Comparison of ENCODE assay signal across 27 mouse cellular contexts in genomic region chr5:111033489-111033888, GRCm38 (mm10).
DNase-seq lines count a peak whose midpoint lies in the region; ATAC-seq and TF ChIP-seq lines count a peak whose summit lies in the region.
"Had no signal": no experiment of that assay in that cellular context is flagged by ENCODE, and none has a peak within 500 bp of the region (broad histone marks: within the 10 kb centered on the region; RNA-seq: fewer than 3 reads in every experiment).

No protein-coding gene starts in this region.

- H3K4me3 ChIP-seq in lung, embryonic 16.5 days (ENCODE audit: low read length), result no peak overlapping the region
- no peak overlapping the region for H3K4me3 ChIP-seq in embryonic fibroblast, embryonic 13.5 days (ENCODE audit: insufficient read depth, low read length)
- H3K4me3 ChIP-seq in stomach, embryonic 14.5 days (ENCODE audit: low read depth, low read length), result no peak overlapping the region
- H3K4me3 ChIP-seq: embryonic facial prominence, embryonic 10.5 days; embryonic facial prominence, embryonic 13.5 days; forebrain, embryonic 10.5 days; forebrain, embryonic 13.5 days; heart, embryonic 12.5 days; heart, embryonic 15.5 days; hindbrain, embryonic 10.5 days; hindbrain, embryonic 13.5 days had no signal

- H3K9me3 ChIP-seq in lung, embryonic 16.5 days (ENCODE audit: control insufficient read depth, low read length), result no peaks in the 10 kb centered on the region
- no peaks in the 10 kb centered on the region for H3K9me3 ChIP-seq in stomach, embryonic 14.5 days (ENCODE audit: control insufficient read depth, low read depth, low read length)
- H3K9me3 ChIP-seq: embryonic facial prominence, embryonic 10.5 days; embryonic facial prominence, embryonic 13.5 days; forebrain, embryonic 10.5 days; forebrain, embryonic 13.5 days; heart, embryonic 12.5 days; heart, embryonic 15.5 days; hindbrain, embryonic 10.5 days; hindbrain, embryonic 13.5 days had no signal

- TF ChIP-seq POLR2A in embryonic fibroblast, embryonic 13.5 days (IDR thresholded peaks at IDR 0.05; ENCODE audit: low read depth, low read length), result no peak

- no peaks in the 10 kb centered on the region for H3K27me3 ChIP-seq in lung, embryonic 16.5 days (ENCODE audit: control insufficient read depth, insufficient read depth, low read depth, low read length)
- H3K27me3 ChIP-seq in stomach, embryonic 14.5 days (ENCODE audit: control insufficient read depth, insufficient read depth, low read length), result no peaks in the 10 kb centered on the region
- H3K27me3 ChIP-seq: embryonic facial prominence, embryonic 13.5 days; forebrain, embryonic 13.5 days; heart, embryonic 15.5 days; hindbrain, embryonic 13.5 days had no signal

- WGBS in lung, embryonic 16.5 days, result 61% methylated on average over 4 of the region's 4 CpGs
- 85% methylated on average over 4 of the region's 4 CpGs for WGBS in stomach, embryonic 14.5 days

- peaks cover 14% of the 10 kb centered on the region for H3K4me1 ChIP-seq in lung, embryonic 16.5 days (replicated peaks; ENCODE audit: control insufficient read depth, insufficient read depth, low read length)
- H3K4me1 ChIP-seq in embryonic fibroblast, embryonic 13.5 days (ENCODE audit: control insufficient read depth, insufficient read depth, low read length), result peaks cover 8% of the 10 kb centered on the region
- H3K4me1 ChIP-seq in stomach, embryonic 14.5 days (ENCODE audit: control insufficient read depth, insufficient read depth, low read length), result peaks cover 19% of the 10 kb centered on the region; the same call in 1 of the 2 replicates

- no peak for DNase-seq in lung, postnatal 14 days
- no peak for DNase-seq in layer of hippocampus, postnatal 10 days (ENCODE audit: low spot score in 2 of 2)
- DNase-seq in adipocyte (ENCODE audit: low spot score), result no peak
- DNase-seq: adrenal gland, adult 8-10 months; adrenal gland, postnatal 25 days; cerebellum, adult 11-12 months; cerebellum, adult 8-10 months; cerebellum, postnatal 10 days; cerebellum, postnatal 36 days; embryo, embryonic 11 days; gastrocnemius, postnatal 10 days; heart, adult 11 months; heart, postnatal 10 days; heart, postnatal 36 days had no signal

- no peak overlapping the region for H3K9ac ChIP-seq in lung, embryonic 16.5 days (ENCODE audit: low read length)
- no peak overlapping the region for H3K9ac ChIP-seq in stomach, embryonic 14.5 days (replicated peaks; ENCODE audit: low read depth, low read length)
- H3K9ac ChIP-seq: embryonic facial prominence, embryonic 13.5 days; forebrain, embryonic 13.5 days; heart, embryonic 12.5 days; heart, embryonic 15.5 days; hindbrain, embryonic 13.5 days had no signal

- H3K4me2 ChIP-seq in lung, embryonic 16.5 days (ENCODE audit: low read depth, low read length), result no peak overlapping the region
- no peak overlapping the region for H3K4me2 ChIP-seq in stomach, embryonic 14.5 days (replicated peaks; ENCODE audit: low read depth, low read length)
- H3K4me2 ChIP-seq: embryonic facial prominence, embryonic 13.5 days; forebrain, embryonic 13.5 days; heart, embryonic 12.5 days; heart, embryonic 15.5 days; hindbrain, embryonic 13.5 days had no signal

- no peaks in the 10 kb centered on the region for H3K36me3 ChIP-seq in lung, embryonic 16.5 days (ENCODE audit: control insufficient read depth, insufficient read depth, low read length)
- no peaks in the 10 kb centered on the region for H3K36me3 ChIP-seq in stomach, embryonic 14.5 days (ENCODE audit: control insufficient read depth, insufficient read depth, low read length)
- H3K36me3 ChIP-seq: embryonic facial prominence, embryonic 13.5 days; heart, embryonic 12.5 days; heart, embryonic 15.5 days; hindbrain, embryonic 13.5 days had no signal

- H3K27ac ChIP-seq in lung, embryonic 16.5 days (ENCODE audit: low read length), result no peak overlapping the region
- H3K27ac ChIP-seq in embryonic fibroblast, embryonic 13.5 days (ENCODE audit: insufficient read depth, low read length), result peak overlapping the region; percentile 76
- H3K27ac ChIP-seq in stomach, embryonic 14.5 days (ENCODE audit: low read length), result no peak overlapping the region
- H3K27ac ChIP-seq: embryonic facial prominence, embryonic 10.5 days; embryonic facial prominence, embryonic 13.5 days; forebrain, embryonic 10.5 days; forebrain, embryonic 13.5 days; heart, embryonic 15.5 days; hindbrain, embryonic 10.5 days had no signal

- ATAC-seq in lung, embryonic 16.5 days (ENCODE audit: low read depth), result peak; percentile 62
- ATAC-seq in stomach, embryonic 14.5 days (ENCODE audit: insufficient number of reproducible peaks, insufficient read depth, low FRiP score, low read depth), result peak; percentile 63
- ATAC-seq: CD4-positive, CD25-positive, alpha-beta regulatory T cell, adult 4 months; forebrain, embryonic 13.5 days; forebrain, embryonic 16.5 days had no signal

- no peak for TF ChIP-seq CTCF in embryonic fibroblast, embryonic 13.5 days (IDR thresholded peaks at IDR 0.05; ENCODE audit: borderline replicate concordance, insufficient read depth, low read length)
